Mouse (Mus musculus) heart, postnatal 0 days (tissue): ENCODE measurements around the gene Arid1b.

ENCODE experiments used
- CTCF ChIP-seq: IDR thresholded peaks from 2 replicates; pipeline ENCODE4 v1.5.1; 2016; ENCODE audit warnings: antibody characterized with exemption, control low read depth, low read depth
- EP300 ChIP-seq: IDR thresholded peaks from 2 replicates; pipeline ENCODE4 v1.6.1; 2016; ENCODE audit warnings: antibody characterized with exemption, low read depth

DNA sequence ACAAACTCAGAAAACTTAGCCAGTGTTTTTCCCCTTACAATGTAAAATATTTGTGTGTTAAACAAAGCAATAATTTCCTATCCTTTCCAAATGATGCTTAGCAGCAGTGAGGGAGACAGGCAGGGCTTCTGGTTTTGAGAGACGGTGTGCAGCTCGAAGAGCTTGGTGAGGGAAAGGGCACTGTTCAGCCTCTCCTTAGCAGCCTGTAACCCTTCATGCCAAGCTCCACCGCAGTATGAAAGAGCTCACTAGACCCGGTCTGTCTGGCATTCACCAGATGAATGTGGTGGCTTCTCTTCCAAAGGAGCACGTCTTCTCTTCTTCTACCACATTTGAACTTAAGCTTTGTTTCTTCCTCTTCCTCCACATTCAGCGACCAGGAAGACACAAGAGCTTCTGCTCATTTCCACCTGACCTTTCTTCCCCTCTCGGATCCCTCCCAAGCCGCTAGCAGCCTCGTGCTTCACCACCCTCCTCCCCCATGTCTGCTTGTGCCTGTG lies 255.6 kb downstream of the Arid1b start:
- no peak for TF ChIP-seq EP300
- no peak for TF ChIP-seq CTCF
